26 mouse cellular contexts compared by ENCODE assay signal in genomic region chr6:122384886-122385285, GRCm38 (mm10).
"Had no signal": no experiment of that assay in that cellular context is flagged by ENCODE, and none has a peak within 500 bp of the region (broad histone marks: within the 10 kb centered on the region; RNA-seq: fewer than 3 reads in every experiment).

No protein-coding gene starts in this region.

- H3K36me3 ChIP-seq: heart, embryonic 12.5 days; hindbrain, embryonic 10.5 days; hindbrain, embryonic 12.5 days; intestine, embryonic 15.5 days; limb, embryonic 13.5 days; limb, embryonic 15.5 days had no signal

- H3K27ac ChIP-seq: gastrocnemius, adult 2 months; heart, adult 2 months; hindbrain, embryonic 10.5 days; hindbrain, embryonic 12.5 days; hindbrain, embryonic 14.5 days; intestine, embryonic 15.5 days; layer of hippocampus, adult 2 months; limb, embryonic 13.5 days; limb, embryonic 15.5 days; liver, embryonic 12.5 days; liver, embryonic 14.5 days had no signal

- H3K4me3 ChIP-seq: gastrocnemius, adult 2 months; heart, adult 2 months; heart, embryonic 12.5 days; hindbrain, embryonic 10.5 days; hindbrain, embryonic 12.5 days; intestine, embryonic 15.5 days; layer of hippocampus, adult 2 months; limb, embryonic 13.5 days; limb, embryonic 15.5 days; liver, embryonic 12.5 days had no signal

- H3K27me3 ChIP-seq: heart, embryonic 12.5 days; hindbrain, embryonic 12.5 days; intestine, embryonic 15.5 days; limb, embryonic 13.5 days; limb, embryonic 15.5 days had no signal

- H3K9ac ChIP-seq: heart, embryonic 12.5 days; hindbrain, embryonic 12.5 days; hindbrain, embryonic 14.5 days; intestine, embryonic 15.5 days; limb, embryonic 13.5 days; limb, embryonic 15.5 days; liver, embryonic 12.5 days; liver, embryonic 14.5 days had no signal

- H3K4me1 ChIP-seq: hindbrain, embryonic 10.5 days; hindbrain, embryonic 12.5 days; intestine, embryonic 15.5 days; limb, embryonic 13.5 days; limb, embryonic 15.5 days had no signal

- DNase-seq: gastrocnemius, adult 2 months; gastrocnemius, postnatal 10 days; gastrocnemius, postnatal 25 days; heart, adult 2 months; heart, postnatal 10 days; heart, postnatal 4 days; kidney, adult 18-20 months; kidney, adult 8-10 months; kidney, postnatal 10 days; kidney, postnatal 25 days; kidney, postnatal 4 days; layer of hippocampus, postnatal 36 days; left cerebral cortex, postnatal 4 days had no signal

- ATAC-seq: hindbrain, embryonic 16.5 days; inflammation-experienced regulatory T-cells, adult 6 months; intestine, embryonic 15.5 days; intestine, postnatal 0 days; liver, embryonic 12.5 days had no signal

- H3K4me2 ChIP-seq: heart, embryonic 12.5 days; hindbrain, embryonic 12.5 days; hindbrain, embryonic 14.5 days; intestine, embryonic 15.5 days; limb, embryonic 13.5 days; limb, embryonic 15.5 days; liver, embryonic 12.5 days had no signal

- H3K9me3 ChIP-seq: heart, embryonic 12.5 days; hindbrain, embryonic 10.5 days; hindbrain, embryonic 12.5 days; intestine, embryonic 15.5 days; limb, embryonic 13.5 days; limb, embryonic 15.5 days; liver, embryonic 12.5 days had no signal
